10 mouse cellular contexts compared by ENCODE assay signal in the genomic region with DNA sequence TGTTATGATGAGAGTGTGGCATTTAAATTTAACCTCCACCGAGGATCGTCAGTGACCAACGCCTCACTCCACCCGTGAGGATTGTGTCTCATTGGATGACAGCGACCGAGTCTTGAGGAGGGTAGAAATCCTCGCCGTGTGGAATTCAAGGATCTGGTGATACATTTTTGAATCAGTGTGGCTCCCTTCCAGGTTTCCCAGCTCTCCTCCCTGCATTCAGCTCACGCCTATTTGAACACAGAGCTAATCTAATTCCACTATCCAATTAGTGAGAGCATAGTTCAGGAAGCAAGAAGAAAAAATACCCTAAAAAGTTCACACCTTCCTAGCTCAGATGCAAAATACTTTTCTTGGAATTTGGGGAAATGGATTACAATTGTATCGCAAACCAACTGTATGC.
"Had no signal": no experiment of that assay in that cellular context is flagged by ENCODE, and none has a peak within 500 bp of the region (broad histone marks: within the 10 kb centered on the region; RNA-seq: fewer than 3 reads in every experiment).

No protein-coding gene starts in this region.

- H3K27ac ChIP-seq: limb, embryonic 13.5 days; liver, embryonic 14.5 days; midbrain, embryonic 13.5 days; stomach, embryonic 15.5 days had no signal

- H3K27me3 ChIP-seq: limb, embryonic 13.5 days; midbrain, embryonic 13.5 days; stomach, embryonic 15.5 days had no signal

- DNase-seq: kidney, adult 8-10 months; kidney, postnatal 25 days; layer of hippocampus, postnatal 36 days; lung, adult 18-20 months; right cerebral cortex, postnatal 14 days; thymus, postnatal 4 days had no signal

- H3K36me3 ChIP-seq: limb, embryonic 13.5 days; midbrain, embryonic 13.5 days; stomach, embryonic 15.5 days had no signal

- H3K4me1 ChIP-seq: limb, embryonic 13.5 days; midbrain, embryonic 13.5 days; stomach, embryonic 15.5 days had no signal

- H3K9me3 ChIP-seq: limb, embryonic 13.5 days; midbrain, embryonic 13.5 days; stomach, embryonic 15.5 days had no signal

- H3K4me3 ChIP-seq: limb, embryonic 13.5 days; midbrain, embryonic 13.5 days; stomach, embryonic 15.5 days had no signal

- H3K4me2 ChIP-seq: limb, embryonic 13.5 days; midbrain, embryonic 13.5 days; stomach, embryonic 15.5 days had no signal

- ATAC-seq: midbrain, embryonic 13.5 days had no signal

- H3K9ac ChIP-seq: limb, embryonic 13.5 days; liver, embryonic 14.5 days; midbrain, embryonic 13.5 days; stomach, embryonic 15.5 days had no signal
